Mouse (Mus musculus) bone marrow, adult 2 months (tissue): ENCODE data around the gene Mpp2.

Experiments
- CTCF ChIP-seq: fragments of 200-500 bp; IDR thresholded peaks from 2 replicates; pipeline ENCODE4 v1.5.1; 2011; ENCODE audit warnings: low read length, control low read depth; ENCODE audit not compliant: control insufficient read depth, insufficient read depth
- POLR2A ChIP-seq: fragments of 200-500 bp; IDR thresholded peaks from 2 replicates; pipeline ENCODE4 v1.6.1; 2011; ENCODE audit warnings: low read depth, mild to moderate bottlenecking, control low read depth, low read length, borderline replicate concordance; ENCODE audit not compliant: control insufficient read depth

DNA sequence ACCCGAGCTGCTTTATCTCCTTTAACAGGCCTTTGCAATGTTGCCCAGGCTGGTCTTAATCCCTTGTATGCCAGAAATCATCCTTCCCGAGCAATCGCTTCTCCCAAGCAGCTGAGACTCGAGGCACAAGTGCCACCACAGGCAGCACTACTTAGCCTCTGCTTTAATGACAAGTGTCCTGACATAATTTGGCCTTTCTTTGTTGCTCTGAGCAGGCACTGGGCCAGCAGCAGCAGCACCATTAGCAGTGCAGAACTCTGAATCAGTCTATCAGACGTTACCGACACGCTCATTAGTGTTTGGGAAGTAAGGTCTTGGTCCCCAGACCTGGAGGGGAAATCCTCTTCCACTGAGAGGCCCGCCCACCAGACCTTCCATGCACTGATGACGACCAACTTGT lies 68.6 kb downstream of the Mpp2 start:
- TF ChIP-seq POLR2A, result no peak
- no peak for TF ChIP-seq CTCF
